Mouse (Mus musculus) adrenal gland, postnatal 14 days (tissue): Measurements from ENCODE around the gene Abi3. TPM values are rescaled to one million over a fixed set of nuclear protein-coding genes. Genes with fewer than 3 reads are reported as not detected.
"Not testable (repeated sequence)": the region's sequence is repeated elsewhere in the genome, so short reads cannot be mapped to it uniquely, and the experiment has no call there.

Experiments
- DNase-seq: peaks from one replicate; pipeline ENCODE4 v3.0.0; 2021; ENCODE audit warnings: mixed read lengths
- long read RNA-seq, 2 experiments: library from polyadenylated mRNA; stranded (forward); transcript quantifications; one replicate each; pipeline ENCODE4 v2.0.0; 2021
- total RNA-seq: library from RNA; stranded (reverse); gene quantifications from 2 replicates; pipeline ENCODE4 v1.2.3, GENCODE M21; 2021

The Abi3 gene
- 15.6 and 20.9 TPM in 2 replicates for total RNA-seq
- long read RNA-seq, experiment 1, full-length matches to known transcripts, result 8 of 14 reads
- long read RNA-seq, experiment 1, partial matches to known transcripts, result 0 of 14 reads
- long read RNA-seq, experiment 1, other reads (novel, unspliced or antisense), result 6 of 14 reads
- long read RNA-seq, experiment 2, full-length matches to known transcripts, result 6 of 11 reads
- long read RNA-seq, experiment 2, partial matches to known transcripts, result 0 of 11 reads
- long read RNA-seq, experiment 2, other reads (novel, unspliced or antisense), result 5 of 11 reads

DNA sequence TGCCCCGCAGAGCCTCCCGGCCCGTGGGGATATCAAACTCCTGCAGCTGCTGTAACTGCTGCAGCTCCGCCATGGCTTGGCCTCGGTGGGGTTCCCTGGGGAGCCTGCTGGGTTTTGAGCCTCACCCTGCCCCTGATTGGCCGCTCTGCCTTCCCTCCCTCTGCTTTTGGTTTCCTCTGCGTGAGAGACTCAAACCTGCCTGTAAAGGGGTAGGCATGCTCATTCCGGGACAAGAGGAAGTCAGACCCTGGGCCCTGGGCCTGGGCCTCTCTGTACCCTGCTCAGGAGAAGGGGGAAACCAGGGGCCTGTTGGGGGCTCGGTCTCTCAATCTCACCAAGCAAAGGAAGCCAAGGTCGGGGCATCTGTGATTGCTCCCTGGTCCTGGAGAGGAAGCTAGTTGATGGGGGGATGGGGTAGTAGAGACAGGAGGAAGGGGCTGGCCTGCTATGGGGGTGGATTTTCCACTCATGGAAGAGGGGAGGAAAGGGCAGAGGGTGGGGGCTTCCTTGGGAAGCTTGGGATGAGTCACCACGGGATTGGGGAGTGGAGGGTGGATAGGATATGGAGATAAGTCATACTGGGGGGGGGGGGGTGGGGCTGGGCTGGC, at the start of gene Abi3:
Gene Abi3, minus strand, starts transcription at position 403 of the 608 bp plus-strand sequence.
- peak; percentile 75 for DNase-seq

- DNase-seq, result no peak
Observed at GRCm38 (mm10) chr11:95890462-95891051, 48.3 kb upstream of the Abi3 start.

GRCm38 (mm10) chr11:95879861-95880260, 37.6 kb upstream of the Abi3 start:
- DNase-seq, result not testable (repeated sequence)

GRCm38 (mm10) chr11:95876296-95876695, 34.0 kb upstream of the Abi3 start:
- DNase-seq, result peak; percentile 84

GRCm38 (mm10) chr11:95875804-95876203, 33.5 kb upstream of the Abi3 start:
- peak; percentile 44 for DNase-seq

GRCm38 (mm10) chr11:95869918-95870470, 27.7 kb upstream of the Abi3 start:
- no peak for DNase-seq

- DNase-seq, result no peak
Observed at GRCm38 (mm10) chr11:95869442-95869841, 27.2 kb upstream of the Abi3 start.

GRCm38 (mm10) chr11:95861397-95861796, 19.1 kb upstream of the Abi3 start:
- no peak for DNase-seq

DNA sequence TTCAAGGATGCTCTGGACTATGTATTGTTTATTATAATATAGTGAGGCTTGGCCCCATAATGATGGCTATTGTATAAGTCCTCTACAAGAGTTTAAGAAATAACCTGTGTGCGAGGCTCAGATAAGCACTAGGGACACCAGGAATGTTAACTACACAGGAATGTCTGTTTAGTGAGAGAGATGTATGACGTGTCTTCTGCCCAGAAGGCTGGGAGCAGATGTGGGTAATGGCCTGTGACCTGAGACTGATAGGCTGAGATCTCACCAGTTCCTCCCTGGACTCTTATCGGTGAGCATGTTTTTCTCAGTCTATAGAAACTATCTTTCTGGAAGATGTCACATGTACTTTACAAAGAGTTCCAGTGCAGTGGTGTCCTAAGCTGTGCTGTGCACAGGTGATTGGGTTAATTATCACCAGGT, 17.8 kb upstream of the Abi3 start:
- no peak for DNase-seq

DNA sequence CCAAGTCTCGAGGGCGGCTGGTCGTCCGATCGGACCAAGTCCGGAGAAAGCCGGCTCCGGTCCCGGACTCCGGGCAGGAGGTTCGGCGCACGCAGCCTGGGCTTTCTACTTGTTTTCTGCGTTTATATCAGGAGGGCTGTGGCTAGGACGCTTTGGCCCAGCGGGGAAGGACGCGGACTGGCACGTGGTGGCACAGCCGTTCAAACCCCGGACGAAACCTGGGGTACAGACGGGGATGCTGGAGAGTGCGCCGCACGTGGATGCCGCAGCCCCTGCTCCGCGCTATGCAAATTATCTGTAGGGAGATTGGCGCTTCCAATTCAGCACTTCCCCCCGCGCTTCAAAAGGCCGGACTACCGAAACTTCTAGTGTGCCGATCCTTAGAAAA, 17.2 kb upstream of the Abi3 start:
- DNase-seq, result peak; percentile 81

DNA sequence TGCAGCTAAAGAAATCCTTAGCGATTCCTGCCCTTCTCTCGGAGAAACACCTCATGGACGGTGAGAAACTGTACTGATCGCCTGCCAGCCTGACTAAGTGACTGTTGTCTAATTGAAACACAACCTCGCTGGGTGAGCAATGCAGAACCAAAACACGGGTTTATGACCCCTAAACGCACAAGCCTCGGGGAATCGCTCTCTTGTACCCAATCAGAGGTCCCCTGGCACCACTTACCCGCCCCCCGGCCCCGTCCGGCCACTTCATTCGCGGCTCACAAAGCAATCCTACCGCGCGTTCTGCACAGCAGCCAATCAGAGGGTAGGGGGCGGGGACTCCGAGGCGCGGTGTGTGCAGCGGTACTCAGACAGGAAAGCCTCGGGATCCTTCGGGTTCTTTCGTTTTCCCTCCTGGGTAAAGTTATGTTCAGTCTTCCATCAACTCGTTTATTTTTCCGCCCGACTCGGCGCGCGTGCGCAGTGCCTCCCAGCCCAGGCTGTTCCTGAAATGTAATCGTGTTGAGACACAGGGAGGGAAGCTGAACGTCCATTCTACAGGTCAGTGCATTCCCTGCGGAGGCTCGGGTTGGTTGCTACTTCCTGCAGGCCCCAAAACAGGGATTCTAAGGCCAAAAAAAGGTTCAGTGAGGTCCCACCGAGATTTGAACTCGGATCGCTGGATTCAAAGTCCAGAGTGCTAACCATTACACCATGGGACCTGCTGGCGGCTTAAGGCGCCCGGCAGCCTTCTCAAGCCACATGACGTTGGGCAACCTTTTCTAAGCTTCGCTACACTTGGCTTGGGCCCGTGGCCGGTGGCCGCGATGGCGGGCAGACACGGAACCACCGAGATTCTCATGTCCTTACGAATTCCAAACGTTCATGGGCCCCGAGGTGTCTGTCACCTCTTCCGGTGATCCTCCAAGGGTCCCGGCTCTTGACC, 16.5 kb upstream of the Abi3 start:
- peak; percentile 99 for DNase-seq

- no peak for DNase-seq
Observed at GRCm38 (mm10) chr11:95857716-95858527, 15.6 kb upstream of the Abi3 start.

DNA sequence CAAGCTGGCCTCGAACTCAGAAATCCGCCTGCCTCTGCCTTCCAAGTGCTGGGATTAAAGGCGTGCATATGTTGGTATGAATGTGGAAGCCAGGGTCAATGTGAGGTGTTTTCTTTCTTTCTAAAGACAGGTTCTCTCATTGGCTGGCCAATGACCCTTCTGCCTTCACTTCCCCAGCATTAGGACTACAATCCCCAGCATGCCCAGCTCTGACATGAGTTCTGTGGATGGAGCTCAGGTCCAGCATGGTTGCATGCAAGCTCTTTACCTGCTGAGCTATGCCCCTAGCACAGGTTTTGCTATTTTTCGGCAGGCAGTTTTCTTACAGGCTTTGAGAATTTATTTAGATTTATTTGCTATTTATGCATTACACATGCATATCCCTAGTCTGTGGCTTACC, 15.0 kb upstream of the Abi3 start:
- DNase-seq, result no peak

DNA sequence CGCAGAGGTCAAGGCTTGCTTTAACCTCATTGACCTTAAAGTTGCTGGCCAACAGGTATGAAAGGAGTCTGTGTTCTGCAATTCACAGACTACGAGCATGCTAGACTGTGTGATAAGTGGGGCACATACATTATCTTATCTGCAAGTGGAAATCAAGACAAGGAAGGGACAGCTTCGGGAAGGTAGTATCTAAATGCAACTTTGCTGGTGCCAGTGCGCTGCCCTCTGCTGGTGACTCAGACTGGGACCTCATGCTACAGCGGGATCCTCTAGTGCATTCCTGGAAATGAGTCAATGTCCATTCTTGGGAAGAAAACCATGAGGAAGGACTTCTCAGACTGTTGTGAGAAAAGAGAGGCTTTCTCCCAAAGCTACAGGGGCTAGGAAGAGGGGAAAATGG, 11.4 kb upstream of the Abi3 start:
- DNase-seq, result peak; percentile 83

- DNase-seq, result no peak
Observed at GRCm38 (mm10) chr11:95850898-95851297, 8.6 kb upstream of the Abi3 start.

GRCm38 (mm10) chr11:95844935-95845334, 2.7 kb upstream of the Abi3 start:
- DNase-seq, result no peak

DNA sequence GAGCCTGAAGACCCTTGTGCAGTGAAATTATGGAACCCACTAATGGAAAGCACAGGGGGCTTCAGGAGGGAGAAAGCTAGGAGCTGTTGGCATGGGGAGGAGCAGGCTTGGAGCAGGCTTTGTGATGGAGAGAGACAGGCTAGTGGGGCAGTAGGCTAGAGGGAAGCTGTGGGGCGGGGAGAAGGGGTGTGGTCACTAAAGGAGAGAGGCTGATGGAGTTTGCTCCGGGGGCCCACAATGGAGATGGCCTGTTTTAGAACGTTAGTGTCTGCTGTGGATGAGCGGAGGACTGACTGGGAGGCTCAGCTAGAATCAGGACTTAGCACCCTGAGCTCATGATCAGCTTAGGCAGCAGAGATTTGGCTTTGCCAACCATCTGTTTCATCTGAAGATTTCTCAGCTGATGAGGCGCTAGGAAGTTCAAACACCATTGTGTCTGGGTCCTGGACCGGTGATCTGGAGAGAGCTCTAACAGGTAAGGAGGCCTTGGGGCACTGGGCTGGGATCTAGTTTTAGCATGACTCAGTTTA, 1.2 kb upstream of the Abi3 start:
- DNase-seq, result no peak

DNA sequence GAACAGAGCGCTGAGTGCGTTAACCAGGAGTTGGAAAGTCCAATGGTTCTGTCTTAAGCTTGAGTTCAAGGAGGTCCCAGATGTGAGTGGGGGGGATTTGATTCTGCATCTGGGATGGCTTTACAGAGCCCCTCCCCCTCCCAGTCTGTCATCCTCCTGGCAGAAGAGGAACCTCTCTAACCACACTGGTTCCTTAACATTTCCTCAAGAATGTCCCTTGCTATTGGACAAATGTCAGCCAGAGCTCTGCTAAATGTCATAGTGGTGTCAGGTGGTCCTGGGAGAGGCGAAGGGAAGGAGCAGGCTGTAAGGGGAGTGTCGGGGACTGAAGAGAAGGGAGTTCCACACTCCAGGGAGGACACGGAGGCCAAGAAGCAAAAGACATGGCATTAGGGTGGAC, 677 bp upstream of the Abi3 start:
- no peak for DNase-seq

- peak; percentile 2 for DNase-seq
Observed at GRCm38 (mm10) chr11:95841498-95841830, 812 bp downstream of the Abi3 start.

DNA sequence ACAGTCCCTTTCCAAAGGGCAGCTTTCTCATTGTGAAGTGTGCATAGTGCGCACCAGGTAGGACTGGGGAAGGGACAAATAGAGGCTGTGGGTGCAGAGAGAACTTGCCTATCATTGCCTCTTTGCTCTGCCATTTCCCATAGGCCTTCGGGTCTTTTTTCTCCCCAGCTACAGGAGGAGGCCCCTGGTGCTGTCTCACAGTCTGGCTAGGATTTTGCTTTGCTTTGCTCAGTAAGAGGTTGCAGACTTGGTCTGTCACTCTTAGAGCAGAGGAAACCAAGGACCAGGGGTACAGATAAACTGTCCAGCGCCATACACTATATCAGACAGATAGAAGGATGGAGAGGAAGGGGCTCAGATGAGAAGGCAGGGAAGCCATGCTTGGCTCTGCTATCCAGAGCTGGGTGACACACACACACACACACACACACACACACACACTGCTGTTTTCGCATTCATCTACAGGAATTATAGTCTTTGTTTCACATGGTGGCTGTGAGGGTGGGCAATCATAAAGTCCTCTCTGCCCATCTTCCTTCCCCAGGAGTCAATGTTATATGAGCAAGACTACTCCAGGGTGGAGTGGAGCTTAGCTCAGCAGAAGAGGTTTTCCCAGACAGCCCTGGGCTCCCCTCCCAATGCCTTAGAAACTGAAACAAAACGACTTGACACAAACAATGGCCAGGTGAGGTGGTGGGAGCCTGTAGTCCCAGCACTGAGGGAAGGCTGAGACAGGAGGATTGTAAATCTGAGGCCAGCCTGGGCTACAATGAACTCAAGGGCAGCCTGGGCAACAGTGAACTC, 1.4 kb downstream of the Abi3 start:
- DNase-seq, result peak; percentile 1
